Mouse (Mus musculus): ENCODE results near the gene Cdcp2. TPM values are rescaled to one million over a fixed set of nuclear protein-coding genes. Genes with fewer than 3 reads are reported as not detected.

The Cdcp2 gene
- total and polyA plus RNA-seq, 3 experiments = 6.9 to 16.9 (median 13.4) TPM

- Histone ChIP-seq H3K9ac (ENCODE audit: insufficient read depth, low read depth) (no peak overlapping the region), H3K4me1 (ENCODE audit: control insufficient read depth in 1 of 2, insufficient read depth in 2 of 2) (no peaks in the 10 kb centered on the region), H3K79me2 (replicated peaks; ENCODE audit: control insufficient read depth, extremely low read depth, insufficient read depth, poor library complexity, severe bottlenecking) (no peaks in the 10 kb centered on the region), H3K9me3 (replicated peaks; ENCODE audit: low read length) (no peaks in the 10 kb centered on the region), H3K4me2 (ENCODE audit: insufficient read depth, low read depth, poor library complexity, severe bottlenecking) (no peak overlapping the region), H3K27me3 (replicated peaks) (no peaks in the 10 kb centered on the region), H3K4me3 (replicated peaks in 1 of 3; ENCODE audit: low read depth in 2 of 3, low read length in 2 of 3, poor library complexity in 1 of 3) (no peak overlapping the region), H3K36me3 (replicated peaks in 1 of 2; ENCODE audit: control insufficient read depth in 1 of 2, insufficient read depth in 1 of 2, low read length in 1 of 2) (peaks cover 32 to 82% of the 10 kb centered on the region in 2 experiments), H3K27ac (ENCODE audit: insufficient read depth, low read depth) (no peak overlapping the region)
- TF ChIP-seq MEF2A (IDR thresholded peaks at IDR 0.05; ENCODE audit: borderline replicate concordance, low read depth, low read length) (no peak), ELF1 (IDR thresholded peaks at IDR 0.05; ENCODE audit: low read depth, low read length) (no peak), CTCF (conservative IDR thresholded peaks at IDR 0.05 in 1 of 2, IDR thresholded peaks at IDR 0.05 in 1 of 2; ENCODE audit: low read depth in 2 of 2, low read length in 2 of 2) (no peak), USF2 (conservative IDR thresholded peaks at IDR 0.05; ENCODE audit: low read depth, low read length) (no peak), E2F4 (IDR thresholded peaks at IDR 0.05; ENCODE audit: insufficient replicate concordance, low read depth, low read length) (no peak), GABPA (IDR thresholded peaks at IDR 0.05; ENCODE audit: insufficient replicate concordance, low read depth, low read length) (no peak), RCOR1 (conservative IDR thresholded peaks at IDR 0.05; ENCODE audit: low read depth, low read length) (no peak), UBTF (IDR thresholded peaks at IDR 0.05; ENCODE audit: low read depth, low read length) (no peak), RAD21 (IDR thresholded peaks at IDR 0.05; ENCODE audit: low read depth, low read length) (no peak), POLR2AphosphoS2 (IDR thresholded peaks at IDR 0.05; ENCODE audit: low read depth, low read length) (no peak), ZC3H11A (IDR thresholded peaks at IDR 0.05; ENCODE audit: low read depth, low read length) (no peak)
- no peak for DNase-seq (ENCODE audit: extremely low read depth)
- in situ Hi-C loops (cut with MboI; ENCODE audit: low pct_ligation_motif_present, low pct_unique_long_range_greater_than_20kb, low sequenced_read_pairs) (loop anchor here (25.0 kb wide), 1 partner anchor 514 kb away; no protein-coding TSS in a partner anchor), dilution Hi-C loops (cut with MboI; ENCODE audit: extremely low pct_ligation_motif_present, extremely low pct_unique_long_range_greater_than_20kb, low sequenced_read_pairs) (no loop called here)
These were observed 54.3 kb downstream of the Cdcp2 start for GRCm38 (mm10) chr4:107150991-107151390.

- Histone ChIP-seq H3K36me3 (replicated peaks in 1 of 2; ENCODE audit: control insufficient read depth in 1 of 2, insufficient read depth in 1 of 2, low read length in 1 of 2) (peaks cover 33 to 80% of the 10 kb centered on the region in 2 experiments), H3K27me3 (replicated peaks) (no peaks in the 10 kb centered on the region), H3K9me3 (replicated peaks; ENCODE audit: low read length) (no peaks in the 10 kb centered on the region), H3K4me3 (replicated peaks in 1 of 3; ENCODE audit: low read depth in 2 of 3, low read length in 2 of 3, poor library complexity in 1 of 3) (no peak overlapping the region), H3K79me2 (replicated peaks; ENCODE audit: control insufficient read depth, extremely low read depth, insufficient read depth, poor library complexity, severe bottlenecking) (no peaks in the 10 kb centered on the region), H3K4me1 (ENCODE audit: control insufficient read depth in 1 of 2, insufficient read depth in 2 of 2) (no peaks in the 10 kb centered on the region), H3K27ac (ENCODE audit: insufficient read depth, low read depth) (no peak overlapping the region), H3K4me2 (ENCODE audit: insufficient read depth, low read depth, poor library complexity, severe bottlenecking) (no peak overlapping the region), H3K9ac (ENCODE audit: insufficient read depth, low read depth) (no peak overlapping the region)
- dilution Hi-C loops (cut with MboI; ENCODE audit: extremely low pct_ligation_motif_present, extremely low pct_unique_long_range_greater_than_20kb, low sequenced_read_pairs) (no loop called here), in situ Hi-C loops (cut with MboI; ENCODE audit: low pct_ligation_motif_present, low pct_unique_long_range_greater_than_20kb, low sequenced_read_pairs) (loop anchor here (25.0 kb wide), 1 partner anchor 515 kb away; no protein-coding TSS in a partner anchor)
- TF ChIP-seq USF1 (IDR thresholded peaks at IDR 0.05; ENCODE audit: low read depth, low read length) (no peak), POLR2A (IDR thresholded peaks at IDR 0.05; ENCODE audit: low read depth, low read length) (no peak), TCF12 (IDR thresholded peaks at IDR 0.05; ENCODE audit: low read depth, low read length) (no peak), E2F4 (IDR thresholded peaks at IDR 0.05; ENCODE audit: insufficient replicate concordance, low read depth, low read length) (no peak)
- no peak for DNase-seq (ENCODE audit: extremely low read depth)
These were observed 55.9 kb downstream of the Cdcp2 start for GRCm38 (mm10) chr4:107152571-107152970.
